Mouse (Mus musculus): ENCODE results near the gene Ak1.

DNA sequence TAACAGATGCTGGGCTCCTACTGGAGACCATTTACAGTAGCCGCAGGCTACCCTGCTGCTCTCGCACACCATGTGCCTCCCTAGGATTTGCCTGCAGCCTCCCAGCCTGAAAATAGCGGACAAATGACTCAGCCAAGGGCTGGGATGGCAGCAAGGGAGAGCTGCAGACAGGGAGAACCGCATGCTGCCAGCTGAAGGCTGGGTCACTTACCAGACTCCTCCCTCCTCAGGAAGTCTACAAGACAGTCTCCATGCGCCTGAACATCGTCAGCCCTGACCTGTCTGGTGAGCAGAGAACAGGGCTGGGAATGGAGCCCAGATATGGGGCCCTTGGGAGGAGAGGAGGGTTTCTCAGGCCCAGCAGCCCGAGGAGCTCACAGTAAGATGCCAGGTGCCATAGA is 58.5 kb downstream of the Ak1 start:
- TF ChIP-seq GATA1 (IDR thresholded peaks at IDR 0.05; ENCODE audit: borderline replicate concordance, low read length) = no peak
- TF ChIP-seq FLI1 (IDR thresholded peaks at IDR 0.05; ENCODE audit: low read length) = no peak
